Mouse (Mus musculus) lung, adult 2 months (tissue): ENCODE data around the gene Cyp2s1.
"Not testable (repeated sequence)": the region's sequence is repeated elsewhere in the genome, so short reads cannot be mapped to it uniquely, and the experiment has no call there.

Source experiments
- CTCF ChIP-seq: fragments of 200-500 bp; IDR thresholded peaks from 2 replicates; pipeline ENCODE4 v1.5.1; 2011; ENCODE audit warnings: mild to moderate bottlenecking, low read length, control low read depth; ENCODE audit not compliant: insufficient read depth
- POLR2A ChIP-seq: fragments of 200-500 bp; IDR thresholded peaks from 2 replicates; pipeline ENCODE4 v1.6.1; 2011; ENCODE audit warnings: low read depth, mild to moderate bottlenecking, control low read depth, low read length, borderline replicate concordance; ENCODE audit errors: extremely low read depth

- not testable (repeated sequence) for TF ChIP-seq CTCF, POLR2A
These were observed 23.7 kb downstream of the Cyp2s1 start for GRCm38 (mm10) chr7:25792966-25793365.
